Mouse (Mus musculus) kidney, postnatal 0 days (tissue): ENCODE data around the gene Tmem50b. TPM values are rescaled to one million over a fixed set of nuclear protein-coding genes. Genes with fewer than 3 reads are reported as not detected.
A peak's percentile ranks its signal among the peaks of the same experiment; 100 is the strongest.

Experiments used
- ATAC-seq: fragments of 200-750 bp; cut with Nextera tagmentation; replicated peaks from 2 replicates; pipeline ENCODE4 v1.8.0; 2017; ENCODE audit warnings: low read depth, moderate number of reproducible peaks, moderate TSS enrichment, moderate library complexity; ENCODE audit not compliant: low FRiP score
- DNase-seq: peaks from one replicate; pipeline ENCODE4 v3.0.0-alpha.2; 2016; ENCODE audit warnings: low spot score
- H3K27ac ChIP-seq: fragments of 300-500 bp; sonication (generic); 2 replicates; pipeline ENCODE4 v1.5.1; 2014; ENCODE audit warnings: mild to moderate bottlenecking
- H3K27me3 ChIP-seq: fragments of 300-500 bp; sonication (generic); 2 replicates; pipeline ENCODE4 v1.6.1; 2014; ENCODE audit warnings: low read length, mixed read lengths; ENCODE audit not compliant: insufficient read depth
- H3K36me3 ChIP-seq: fragments of 300-500 bp; sonication (generic); 2 replicates; pipeline ENCODE4 v1.6.1; 2014; ENCODE audit warnings: low read length, mixed read lengths; ENCODE audit not compliant: insufficient read depth
- H3K4me1 ChIP-seq: fragments of 300-500 bp; sonication (generic); replicated peaks from 2 replicates; pipeline ENCODE4 v1.6.1; 2014; ENCODE audit warnings: antibody characterized with exemption, low read length, mixed read lengths; ENCODE audit not compliant: insufficient read depth
- H3K4me2 ChIP-seq: fragments of 300-500 bp; sonication (generic); 2 replicates; pipeline ENCODE4 v1.6.1; 2014; ENCODE audit warnings: mild to moderate bottlenecking, low read length, moderate library complexity, mixed read lengths
- H3K4me3 ChIP-seq: fragments of 300-500 bp; sonication (generic); replicated peaks from 2 replicates; pipeline ENCODE4 v1.5.1; 2014; ENCODE audit warnings: low read depth, low read length
- H3K9ac ChIP-seq: fragments of 300-500 bp; sonication (generic); 2 replicates; pipeline ENCODE4 v1.6.1; 2014; ENCODE audit warnings: low read depth, low read length
- H3K9me3 ChIP-seq: fragments of 300-500 bp; sonication (generic); replicated peaks from 2 replicates; pipeline ENCODE4 v1.6.1; 2016; ENCODE audit warnings: low read length, inconsistent platforms, mixed read lengths
- CTCF ChIP-seq: IDR thresholded peaks from 2 replicates; pipeline ENCODE4 v1.5.1; 2016; ENCODE audit warnings: antibody characterized with exemption, low read depth, mild to moderate bottlenecking, moderate library complexity
- WGBS: fragments of 180-500 bp; shearing (Covaris S2); extraction: QIAGEN DNeasy Blood & Tissue Kit; methylation state at CpG from one replicate; pipeline ENCODE4 v1.1.7; 2014; 5-methylcytosine and 5-hydroxymethylcytosine counted together
- microRNA-seq: library from miRNA; unstranded; fragments of <30 nt; microRNA quantifications from one replicate; pipeline ENCODE4, GENCODE M21; 2016
- polyA plus RNA-seq: library from polyadenylated mRNA; unstranded; fragments of >200 nt; fragmentation: Nextera tagmentation; extraction: Ambion mirVana; gene quantifications from 2 replicates; pipeline ENCODE4 v1.2.1, GENCODE M21; 2015

Gene Tmem50b
- polyA plus RNA-seq, 1 experiment from 2014 or later, result 42.3 TPM

GRCm38 (mm10) chr16:91527051-91527450, 70.5 kb downstream of the Tmem50b start:
- 62% methylated on average over 10 of the region's 10 CpGs for WGBS
- Histone ChIP-seq H3K4me3 (no peak overlapping the region), H3K27me3 (no peaks in the 10 kb centered on the region), H3K4me1 (no peaks in the 10 kb centered on the region), H3K9me3 (no peaks in the 10 kb centered on the region), H3K9ac (no peak overlapping the region), H3K4me2 (no peak overlapping the region), H3K27ac (no peak overlapping the region), H3K36me3 (no peaks in the 10 kb centered on the region)
- TF ChIP-seq CTCF, result peak; percentile 70
- ATAC-seq (peak; percentile 38; the same call in 1 of the 2 replicates), DNase-seq (peak; percentile 65)

DNA sequence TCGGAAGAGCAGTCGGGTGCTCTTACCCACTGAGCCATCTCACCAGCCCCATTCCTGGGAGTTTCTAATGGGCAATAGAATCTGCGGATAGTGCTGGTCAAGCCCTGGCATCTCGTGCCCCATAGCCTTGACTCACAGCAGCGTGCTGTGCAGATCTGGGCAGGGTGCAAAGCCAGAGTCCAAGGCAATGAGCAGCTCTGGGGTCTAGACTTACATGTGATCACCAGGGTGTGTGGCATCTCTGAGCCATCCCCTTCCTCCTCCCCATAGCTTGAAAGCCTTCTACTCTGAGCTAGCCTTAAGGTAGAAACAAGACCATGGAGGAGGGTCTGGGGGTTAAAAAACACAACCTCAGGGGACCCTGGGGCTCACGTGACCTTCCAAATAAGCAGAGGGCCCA, 71.3 kb downstream of the Tmem50b start:
- no peaks in the 10 kb centered on the region for H3K4me1 ChIP-seq
- no peak for TF ChIP-seq CTCF
- H3K27ac ChIP-seq, result no peak overlapping the region
- no peak overlapping the region for H3K4me3 ChIP-seq
- H3K9ac ChIP-seq, result no peak overlapping the region
- ATAC-seq (no peak), DNase-seq (no peak)
- H3K4me2 ChIP-seq, result no peak overlapping the region
- H3K36me3 ChIP-seq, result no peaks in the 10 kb centered on the region
- H3K27me3 ChIP-seq, result no peaks in the 10 kb centered on the region
- no peaks in the 10 kb centered on the region for H3K9me3 ChIP-seq
- 96% methylated on average over 6 of the region's 6 CpGs for WGBS

Small RNAs within 50 kb of the gene (microRNA-seq; reads per million reads assigned to microRNA genes)
- not detected for gene Mir6367

Other genes starting within 250 kb of the Tmem50b start
- gene Ifnar2, start 225.0 kb downstream of the Tmem50b start, polyA plus RNA-seq, result 60.7 and 61.9 TPM in 2 replicates
- gene Gm21970, start 206.1 kb downstream of the Tmem50b start, polyA plus RNA-seq, result 0.33 TPM in 1 of 2 replicates, not detected in the other
- 44.6 and 46.1 TPM in 2 replicates for gene Il10rb, start 191.6 kb downstream of the Tmem50b start, polyA plus RNA-seq
- 33.5 and 37.1 TPM in 2 replicates for gene Ifnar1, start 112.6 kb downstream of the Tmem50b start, polyA plus RNA-seq
- 42.6 and 51.1 TPM in 2 replicates for gene Ifngr2, start 50.7 kb downstream of the Tmem50b start, polyA plus RNA-seq
- 4.4 and 4.5 TPM in 2 replicates for gene Dnajc28, start 21.2 kb upstream of the Tmem50b start, polyA plus RNA-seq
- 68.5 and 71.0 TPM in 2 replicates for gene Gart, start 49.2 kb upstream of the Tmem50b start, polyA plus RNA-seq
- 108 and 112 TPM in 2 replicates for gene Son, start 49.7 kb upstream of the Tmem50b start, polyA plus RNA-seq
- gene Donson, start 91.0 kb upstream of the Tmem50b start, polyA plus RNA-seq, result 10.6 and 12.6 TPM in 2 replicates
- 74.6 and 74.8 TPM in 2 replicates for gene Cryzl1, start 131.2 kb upstream of the Tmem50b start, polyA plus RNA-seq
- gene Itsn1, start 131.5 kb upstream of the Tmem50b start, polyA plus RNA-seq, result 14.4 and 15.7 TPM in 2 replicates